Mouse (Mus musculus) thymus, postnatal 36 days (tissue): ENCODE results near the gene Gpam.

ENCODE experiments used
- DNase-seq, 2 experiments: peaks; one replicate each; pipeline ENCODE4 v3.0.0; 2022; ENCODE audit warnings: mixed read lengths in 2 of 2

Gpam gene

DNA sequence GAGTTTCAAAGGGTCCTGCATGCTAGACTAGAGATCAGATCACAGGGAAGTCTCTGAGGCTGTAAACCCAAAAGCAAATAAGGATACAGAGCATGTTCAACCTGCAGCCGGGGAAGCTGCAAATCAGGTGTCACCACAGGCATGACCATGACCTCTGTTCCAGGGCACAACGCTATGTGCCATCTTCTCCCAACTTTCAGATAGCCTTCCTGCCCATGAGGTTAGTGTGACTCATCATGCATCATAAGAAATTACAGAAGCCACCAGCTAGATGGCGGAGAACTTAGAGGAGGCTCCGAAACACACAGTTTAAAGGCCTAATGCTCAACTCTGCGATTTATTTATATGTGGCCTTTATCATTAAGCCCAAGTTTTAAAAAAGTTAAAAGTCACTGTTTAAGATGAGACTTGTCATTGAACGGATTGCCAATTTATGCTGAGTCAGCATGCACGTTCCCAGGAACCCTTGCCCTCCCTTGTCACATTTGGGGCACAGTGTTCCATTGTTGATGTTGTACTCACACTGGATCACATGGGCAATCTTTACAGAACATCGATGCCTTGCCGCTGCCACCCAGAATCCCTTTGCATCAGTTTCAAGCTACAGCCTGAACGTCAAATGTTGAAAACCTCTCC, 71.3 kb downstream of the Gpam start:
- DNase-seq = no peak

DNA sequence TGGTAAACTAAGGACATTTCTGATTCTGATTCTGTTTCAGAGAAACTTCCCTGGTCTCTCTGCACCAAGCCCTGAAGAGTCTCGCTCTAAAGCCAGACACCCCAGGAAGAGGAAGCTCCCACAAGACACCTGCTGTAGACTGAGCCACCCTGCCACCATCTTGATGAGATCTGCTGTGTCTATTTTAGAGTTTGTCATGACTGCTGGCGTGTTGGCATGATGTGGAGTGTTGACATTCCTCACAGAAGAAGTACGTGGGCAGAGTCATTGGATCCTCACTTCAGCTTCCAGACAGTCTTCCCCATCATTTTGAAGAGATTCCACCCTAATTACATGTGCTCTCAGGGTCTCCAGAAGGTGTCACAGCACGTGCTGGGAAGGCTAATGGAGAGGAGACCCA, 73.9 kb downstream of the Gpam start:
- DNase-seq = no peak

DNA sequence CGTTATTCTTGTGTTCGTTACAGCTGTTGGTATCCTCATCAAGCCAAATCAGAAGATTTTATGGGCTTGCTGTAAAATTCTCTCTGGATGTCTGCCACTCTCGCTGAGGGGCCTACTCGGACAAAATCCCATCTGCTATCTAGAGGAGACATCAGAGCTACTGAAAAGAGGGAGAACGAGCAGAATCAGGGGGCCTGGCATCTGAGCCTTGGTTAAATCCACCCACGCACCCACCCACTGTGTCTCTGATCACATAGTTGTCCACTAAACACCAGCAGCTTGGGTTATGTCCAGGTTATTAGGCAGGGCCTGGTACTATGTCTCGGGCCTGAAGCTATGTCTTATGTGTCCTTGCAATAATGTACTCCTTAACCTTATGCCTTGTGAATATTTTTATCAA, 89.6 kb downstream of the Gpam start:
- DNase-seq = no peak

DNA sequence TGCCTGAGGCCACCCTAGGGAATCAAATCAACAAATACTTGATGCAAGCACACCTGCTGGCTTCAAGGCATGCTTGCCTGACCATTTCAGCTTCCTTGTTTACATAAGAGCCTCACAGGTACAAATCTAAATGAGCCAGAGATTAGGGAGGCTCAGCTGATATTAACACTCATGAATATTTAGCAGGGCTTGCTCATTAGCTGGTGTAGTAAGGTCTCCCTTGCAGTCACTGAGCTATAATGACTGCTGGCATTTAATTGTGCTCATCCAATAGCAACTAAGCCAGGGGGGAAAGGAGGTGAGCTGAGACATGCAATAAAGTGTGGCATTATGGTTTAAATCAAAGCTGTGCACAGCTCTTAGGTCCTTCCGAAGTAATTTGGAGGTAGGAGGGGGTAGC, 108.2 kb downstream of the Gpam start:
- DNase-seq = no peak
